Mouse (Mus musculus) layer of hippocampus, postnatal 25 days (tissue): Measurements from ENCODE around the gene Kdelr1. TPM values are rescaled to one million over a fixed set of nuclear protein-coding genes. Genes with fewer than 3 reads are reported as not detected.
A peak's percentile ranks its signal among the peaks of the same experiment; 100 is the strongest.

Experiments used
- DNase-seq, 2 experiments: peaks; one replicate each; pipeline ENCODE4 v3.0.0; 2022; ENCODE audit warnings: mixed read lengths in 2 of 2, low spot score in 1 of 2; ENCODE audit errors: extremely low spot score in 1 of 2
- total RNA-seq, 2 experiments: library from RNA; stranded (reverse); gene quantifications; 2 replicates each; pipeline ENCODE4 v1.2.3; 2021

Gene Kdelr1
- total RNA-seq, 2 experiments from 2014 or later, result 74.9 to 75.2 TPM

DNA sequence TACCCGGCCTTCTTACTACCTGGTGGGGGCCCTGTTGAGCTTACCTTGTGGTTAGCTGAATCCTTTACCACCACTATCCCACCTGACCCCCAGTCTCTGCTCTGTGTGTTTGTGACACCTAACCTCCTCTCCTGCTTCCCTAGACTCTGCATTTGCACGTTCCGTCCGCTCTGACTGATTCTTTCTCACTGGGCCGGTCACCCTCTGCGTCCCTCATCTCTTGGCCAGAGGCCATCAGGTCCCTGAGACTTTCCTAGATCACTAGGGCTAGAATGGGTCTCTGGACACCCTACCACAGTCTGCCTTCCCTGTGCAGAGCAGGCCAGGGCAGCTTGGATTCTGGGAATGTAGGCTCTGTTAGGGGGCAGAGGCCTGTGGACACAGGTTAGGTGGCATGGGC lies 41.5 kb downstream of the Kdelr1 start:
- DNase-seq, result no peak

- DNase-seq, result no peak
These were observed 42.4 kb downstream of the Kdelr1 start for GRCm38 (mm10) chr7:45915011-45915410.

- DNase-seq, result peak in 1 of 2 experiments; percentile 47
These were observed 43.8 kb downstream of the Kdelr1 start for GRCm38 (mm10) chr7:45916056-45917003.

DNA sequence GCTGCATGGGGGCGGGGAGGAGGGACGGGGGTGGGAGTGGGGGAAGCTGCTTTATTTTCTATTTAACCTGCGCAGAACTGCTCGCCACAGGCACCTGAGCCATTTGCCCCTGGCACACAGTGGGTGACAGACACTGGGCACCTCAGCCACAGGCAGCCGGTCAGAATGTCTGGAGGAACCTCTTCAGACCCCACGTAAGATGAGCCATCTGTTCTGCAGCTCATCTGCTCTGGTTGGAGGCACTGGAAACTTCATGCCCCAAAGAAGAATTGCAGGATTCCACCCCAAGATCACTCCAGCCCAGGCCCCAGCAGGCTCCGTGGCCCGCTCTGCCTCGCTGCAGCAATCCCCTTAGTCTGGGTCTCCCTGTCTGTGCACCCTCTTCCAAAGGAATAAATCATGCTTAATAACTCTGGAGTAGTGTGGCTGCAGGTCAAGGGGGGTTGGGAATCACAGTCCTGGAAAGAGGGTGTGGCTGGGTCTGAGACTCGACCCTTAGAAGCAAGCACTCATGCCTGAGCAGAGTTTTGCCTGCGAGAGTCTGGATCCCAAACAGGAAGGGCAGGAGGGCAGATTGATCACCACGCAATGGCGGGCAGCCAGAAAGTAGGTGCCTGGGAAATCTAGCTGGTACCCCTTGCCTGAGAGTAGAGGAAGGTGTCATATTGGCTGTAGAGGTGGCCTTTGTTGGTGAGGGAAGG lies 44.6 kb downstream of the Kdelr1 start:
- DNase-seq, result no peak

DNA sequence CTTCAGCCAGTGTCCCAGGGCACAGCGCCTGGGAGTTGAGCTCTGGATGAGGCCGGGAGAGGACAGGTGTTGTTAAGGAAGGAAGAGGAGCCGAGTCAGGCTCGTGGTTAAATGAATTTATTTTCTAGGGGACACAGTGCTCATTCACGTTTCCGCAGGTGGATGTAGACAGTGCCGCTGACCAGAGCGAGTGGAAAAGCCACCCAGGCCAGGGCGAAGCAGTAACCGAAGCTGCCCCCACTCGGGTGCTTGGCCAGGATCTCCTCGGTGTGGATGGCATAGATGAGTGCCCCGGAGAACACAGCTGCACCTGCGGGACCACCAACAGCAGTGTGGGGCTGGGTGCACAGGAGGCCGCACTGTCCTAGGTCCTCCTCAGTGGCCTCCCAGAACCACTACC lies 45.4 kb downstream of the Kdelr1 start:
- no peak for DNase-seq

DNA sequence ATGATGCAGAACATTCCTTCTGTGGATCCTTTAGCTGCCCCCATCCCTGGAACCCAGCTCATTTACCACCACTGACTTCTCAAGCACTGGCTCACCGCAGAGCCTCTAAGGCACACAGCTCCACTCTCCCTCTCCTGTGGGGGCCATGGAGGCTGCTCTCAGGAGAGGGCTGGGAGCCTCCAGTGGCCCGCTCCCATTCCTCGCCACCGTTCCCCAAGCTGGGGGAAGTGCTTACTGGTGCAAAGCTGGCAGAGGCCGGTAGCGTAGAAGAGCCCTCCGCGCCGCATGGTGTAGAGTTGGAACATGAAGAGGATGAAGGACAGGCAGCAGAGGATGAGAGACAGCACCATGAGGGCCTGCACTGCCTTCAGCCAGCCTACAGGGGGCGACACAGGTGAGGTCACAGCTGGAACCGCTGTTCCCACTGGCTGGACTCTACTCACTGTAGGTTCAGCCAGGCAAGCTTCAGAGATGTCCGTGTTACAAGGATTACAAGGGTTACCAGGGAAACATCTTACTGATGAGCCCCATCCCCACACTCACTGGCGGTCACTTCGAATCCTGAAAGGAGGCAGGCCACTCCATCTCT lies 46.6 kb downstream of the Kdelr1 start:
- no peak for DNase-seq

DNA sequence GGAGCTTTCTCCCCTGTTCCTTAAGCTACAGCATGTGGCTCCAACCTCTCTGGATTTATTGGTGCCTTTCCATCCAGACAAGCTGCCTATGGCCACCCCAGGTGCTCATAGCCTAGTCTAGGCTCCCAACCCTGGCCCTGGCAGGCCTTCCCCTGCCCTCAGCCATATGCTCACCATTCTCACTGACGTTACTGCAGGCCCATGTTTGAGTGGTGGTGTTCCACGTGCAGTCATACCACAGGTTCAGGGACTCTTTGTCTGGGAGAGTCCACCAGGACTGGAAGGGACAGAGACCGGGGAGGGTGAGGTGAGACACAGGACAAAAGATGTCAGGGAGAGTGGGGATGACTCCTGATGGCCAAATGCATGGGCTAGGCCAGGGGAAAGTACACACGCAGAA lies 47.2 kb downstream of the Kdelr1 start:
- DNase-seq, result no peak

- DNase-seq, result no peak
These were observed 48.1 kb downstream of the Kdelr1 start for GRCm38 (mm10) chr7:45920583-45921241.

DNA sequence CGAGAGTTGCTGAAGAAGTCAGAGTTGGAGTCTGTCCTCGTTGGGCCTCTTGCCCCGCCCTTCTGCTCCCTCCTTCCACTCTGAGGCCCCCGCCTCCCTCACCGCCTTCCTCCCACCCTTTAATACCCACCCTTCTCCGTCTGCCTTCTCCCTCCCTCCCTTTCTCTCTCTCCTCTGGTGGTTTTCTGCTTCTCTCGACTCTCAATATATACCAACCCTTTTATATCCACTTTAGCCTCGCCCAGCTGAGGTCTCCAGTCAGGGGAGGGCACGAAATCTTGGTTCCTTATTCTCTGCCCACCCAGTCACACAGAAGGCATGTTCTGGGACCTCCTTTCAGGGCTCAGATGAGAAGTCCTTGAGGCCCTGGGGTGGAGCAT lies 48.7 kb downstream of the Kdelr1 start, which contains the start of gene Emp3:
TSS of gene Emp3 (minus strand) at position 163 of the 380 bp plus-strand sequence.
- no peak for DNase-seq

GRCm38 (mm10) chr7:45921950-45922600 lies 49.5 kb downstream of the Kdelr1 start:
- DNase-seq, result no peak

DNA sequence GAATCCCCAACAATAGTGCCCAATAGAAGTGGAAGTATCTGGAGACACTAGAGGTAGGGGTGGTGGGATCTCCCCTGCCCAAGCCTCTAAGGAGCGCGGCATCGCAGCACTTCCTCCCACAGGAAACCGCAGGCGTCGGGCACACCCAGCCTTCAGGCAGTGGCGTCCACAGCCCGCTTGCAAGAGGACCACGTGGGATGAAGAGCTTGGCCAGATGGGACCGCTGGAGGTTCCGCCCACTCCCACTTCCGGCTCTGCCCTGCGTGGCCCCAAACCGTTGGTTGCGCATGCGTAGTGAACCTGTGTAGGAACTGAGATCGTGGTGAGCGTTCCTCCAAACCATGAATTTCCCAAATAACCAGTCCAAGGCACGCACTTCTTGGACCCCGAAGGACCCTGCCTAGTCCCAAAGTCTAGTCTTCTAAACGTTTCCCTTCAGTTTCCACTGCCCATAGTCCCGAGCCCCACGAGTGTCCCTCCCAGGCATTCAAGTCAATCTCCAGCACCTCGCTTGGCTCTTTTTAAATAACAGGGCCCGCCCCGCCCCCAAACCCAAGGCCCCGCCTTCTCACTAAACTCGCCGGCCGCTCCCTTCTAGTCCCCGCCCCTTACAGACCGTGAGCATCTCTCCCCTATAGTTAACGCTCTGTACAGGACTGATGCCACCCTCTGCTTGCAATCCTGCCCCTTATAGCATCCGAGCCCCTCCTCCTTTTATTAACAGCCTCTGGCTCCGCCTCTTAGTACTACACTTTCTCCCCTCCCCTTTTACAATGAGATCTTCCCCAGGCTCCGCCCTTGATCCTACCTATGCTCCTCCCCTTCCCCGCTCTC lies 50.6 kb downstream of the Kdelr1 start:
- DNase-seq, result peak; percentile 79 to 84

DNA sequence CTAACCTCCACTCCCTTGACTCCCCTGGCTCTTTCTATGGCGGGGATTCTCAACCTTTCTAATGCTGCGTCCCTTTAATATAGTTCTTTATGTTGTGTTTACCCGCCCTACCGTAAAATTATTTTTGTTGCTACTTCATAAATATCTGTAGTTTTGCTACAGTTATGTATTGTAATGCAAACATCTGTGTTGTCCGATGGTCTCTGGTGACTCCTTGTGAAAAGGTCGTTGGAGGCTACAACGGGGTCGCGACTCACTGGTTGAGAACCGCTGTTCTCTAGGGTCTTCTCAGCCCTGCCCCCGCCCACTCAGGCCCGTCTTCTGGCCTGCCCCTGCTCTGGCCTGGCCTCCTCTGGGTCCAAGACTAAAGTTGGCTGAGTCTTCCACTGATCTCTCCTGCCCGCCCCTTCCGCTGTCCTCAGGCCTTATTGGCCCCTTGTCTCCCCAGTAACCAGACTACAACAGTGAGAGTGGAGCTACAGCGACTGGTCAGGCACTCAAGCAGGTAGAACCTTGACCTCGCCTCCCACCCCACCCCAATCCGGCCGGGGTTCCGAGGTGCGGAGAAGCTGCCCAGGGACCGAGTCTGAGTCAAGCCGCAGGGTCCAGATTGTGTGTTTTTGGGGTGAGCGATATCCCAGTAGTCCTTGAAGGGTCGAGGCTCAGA lies 51.3 kb downstream of the Kdelr1 start, which contains the start of gene Ccdc114:
TSS of gene Ccdc114 (plus strand) at position 311 of the 667 bp plus-strand sequence.
- DNase-seq, result no peak

GRCm38 (mm10) chr7:45924429-45924816 lies 51.9 kb downstream of the Kdelr1 start:
- DNase-seq, result no peak

- DNase-seq, result no peak
These were observed 56.2 kb downstream of the Kdelr1 start for GRCm38 (mm10) chr7:45928626-45929295.

- DNase-seq, result no peak
These were observed 57.1 kb downstream of the Kdelr1 start for GRCm38 (mm10) chr7:45929688-45930087.
